Mouse (Mus musculus): ENCODE data around the gene Kcnj4. TPM values are rescaled to one million over a fixed set of nuclear protein-coding genes. Genes with fewer than 3 reads are reported as not detected.

The Kcnj4 gene
- not detected for total RNA-seq (2023)

GRCm38 (mm10) chr15:79504707-79505452 lies at the start of gene Kcnj4:
Gene Kcnj4 (minus strand): TSS chr15:79505241.

GRCm38 (mm10) chr15:79546410-79547288 lies 41.6 kb upstream of the Kcnj4 start, which contains the start of gene Ddx17:
Gene Ddx17 (minus strand): TSS chr15:79546741.

GRCm38 (mm10) chr15:79516171-79517096 lies 11.4 kb upstream of the Kcnj4 start, which contains the start of gene Kdelr3:
Gene Kdelr3 (plus strand): TSS chr15:79516411.

GRCm38 (mm10) chr15:79455106-79455810 lies 49.8 kb downstream of the Kcnj4 start, which contains the start of gene Csnk1e:
Gene Csnk1e (minus strand): TSS chr15:79455566.

Other genes with a start within 250 kb of the Kcnj4 start
- 1 to 10 TPM; 1.9 to 2.4 TPM for gene Baiap2l2, start 219.7 kb downstream of the Kcnj4 start, total RNA-seq (2023)
- 10 to 100 TPM; 12.7 to 16.7 TPM for gene Pla2g6, start 176.9 kb downstream of the Kcnj4 start, total RNA-seq (2023)
- gene Maff, start 158.6 kb downstream of the Kcnj4 start, total RNA-seq (2023): 100 to 1,000 TPM in 1 of 2 experiments, 10 to 100 TPM in 1; 65.3 to 114 TPM
- gene Tmem184b, start 101.7 kb downstream of the Kcnj4 start, total RNA-seq (2023): 10 to 100 TPM; 39.1 to 43.3 TPM
- 10 to 100 TPM; 39.9 to 43.8 TPM for gene Csnk1e, start 49.7 kb downstream of the Kcnj4 start, total RNA-seq (2023)
- not detected for gene Kdelr3, start 11.2 kb upstream of the Kcnj4 start, total RNA-seq (2023)
- gene Ddx17, start 41.5 kb upstream of the Kcnj4 start, total RNA-seq (2023): 100 to 1,000 TPM; 307 to 331 TPM
- under 1 TPM in 1 of 2 experiments, not detected in 1; 0.50 TPM for gene Dmc1, start 99.9 kb upstream of the Kcnj4 start, total RNA-seq (2023)
- 1 to 10 TPM in 1 of 2 experiments, under 1 TPM in 1; 0.39 to 1.4 TPM for gene Fam227a, start 153.7 kb upstream of the Kcnj4 start, total RNA-seq (2023)
- gene Cby1, start 154.0 kb upstream of the Kcnj4 start, total RNA-seq (2023): 10 to 100 TPM in 1 of 2 experiments, 1 to 10 TPM in 1; 6.3 to 12.1 TPM
- 100 to 1,000 TPM; 121 to 125 TPM for gene Tomm22, start 165.6 kb upstream of the Kcnj4 start, total RNA-seq (2023)
- 10 to 100 TPM; 21.7 to 22.4 TPM for gene Josd1, start 182.7 kb upstream of the Kcnj4 start, total RNA-seq (2023)
- gene Gtpbp1, start 185.6 kb upstream of the Kcnj4 start, total RNA-seq (2023): 100 to 1,000 TPM; 123 to 142 TPM
- gene Sun2, start 237.3 kb upstream of the Kcnj4 start, total RNA-seq (2023): 100 to 1,000 TPM; 459 to 481 TPM